Mouse (Mus musculus): ENCODE results near the gene Mettl26.
A peak's percentile ranks its signal among the peaks of the same experiment; 100 is the strongest.

Gene Mettl26

DNA sequence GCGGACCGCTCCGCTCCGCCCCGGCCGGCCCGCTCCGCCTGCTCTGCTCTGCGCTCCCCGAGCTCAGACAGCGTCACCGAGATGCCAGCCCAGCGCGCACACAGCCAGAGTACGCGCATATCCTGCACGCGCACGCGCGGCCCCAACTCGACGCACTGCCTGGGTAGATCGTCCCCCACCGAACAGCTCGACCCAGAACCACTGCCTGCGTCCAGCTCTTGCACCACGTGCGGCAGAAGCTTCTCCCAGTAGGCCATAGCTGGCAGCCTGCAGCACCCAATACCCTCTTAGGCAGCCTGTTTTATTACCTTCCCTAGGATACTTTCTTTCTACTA, 37.8 kb upstream of the Mettl26 start, which contains the start of gene Rhbdl1:
Gene Rhbdl1 (minus strand): TSS at position 220 of the 335 bp plus-strand sequence.
- peak; percentile 86 to 87 for DNase-seq (ENCODE audit: low spot score in 2 of 2)

DNA sequence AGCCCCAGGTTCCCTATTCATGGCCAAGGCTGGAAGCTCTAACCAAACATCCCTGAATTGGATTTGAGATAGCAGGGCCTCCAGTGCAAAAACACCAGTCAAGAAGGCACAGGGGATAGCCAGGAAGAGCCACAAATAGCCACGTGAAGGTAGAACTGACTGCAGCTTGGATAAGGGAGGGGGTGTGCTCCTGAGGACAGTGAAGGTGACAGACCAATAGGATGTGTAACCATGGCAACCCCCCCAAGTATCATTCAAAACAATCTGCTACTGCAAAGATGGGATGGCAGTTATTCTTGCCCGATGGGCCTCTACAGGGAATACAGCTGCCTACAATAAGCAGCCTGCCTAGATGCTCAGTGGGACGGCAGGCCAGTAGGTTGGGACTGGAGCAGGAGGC, 37.3 kb upstream of the Mettl26 start:
- no peak for DNase-seq (ENCODE audit: low spot score in 2 of 2)

DNA sequence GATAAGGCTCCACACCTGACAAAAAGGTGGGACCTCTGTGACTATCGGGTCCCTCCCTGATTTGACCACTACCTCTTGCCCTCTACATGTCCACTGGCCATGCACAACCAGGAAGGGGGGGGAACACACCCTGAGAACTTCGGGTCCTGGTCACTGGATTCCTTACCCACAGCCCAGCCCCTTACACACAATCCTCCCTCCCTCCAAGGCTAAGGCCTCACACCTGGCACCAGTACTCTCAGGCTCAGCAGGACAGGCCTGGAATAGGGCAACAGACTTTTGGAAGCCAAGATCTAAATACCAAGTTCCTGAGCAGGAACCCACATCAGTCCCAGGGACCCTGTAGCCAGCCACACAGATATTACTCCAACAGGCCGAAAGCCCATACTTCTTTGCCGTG, 36.0 kb upstream of the Mettl26 start:
- DNase-seq (ENCODE audit: low spot score in 2 of 2) = no peak

DNA sequence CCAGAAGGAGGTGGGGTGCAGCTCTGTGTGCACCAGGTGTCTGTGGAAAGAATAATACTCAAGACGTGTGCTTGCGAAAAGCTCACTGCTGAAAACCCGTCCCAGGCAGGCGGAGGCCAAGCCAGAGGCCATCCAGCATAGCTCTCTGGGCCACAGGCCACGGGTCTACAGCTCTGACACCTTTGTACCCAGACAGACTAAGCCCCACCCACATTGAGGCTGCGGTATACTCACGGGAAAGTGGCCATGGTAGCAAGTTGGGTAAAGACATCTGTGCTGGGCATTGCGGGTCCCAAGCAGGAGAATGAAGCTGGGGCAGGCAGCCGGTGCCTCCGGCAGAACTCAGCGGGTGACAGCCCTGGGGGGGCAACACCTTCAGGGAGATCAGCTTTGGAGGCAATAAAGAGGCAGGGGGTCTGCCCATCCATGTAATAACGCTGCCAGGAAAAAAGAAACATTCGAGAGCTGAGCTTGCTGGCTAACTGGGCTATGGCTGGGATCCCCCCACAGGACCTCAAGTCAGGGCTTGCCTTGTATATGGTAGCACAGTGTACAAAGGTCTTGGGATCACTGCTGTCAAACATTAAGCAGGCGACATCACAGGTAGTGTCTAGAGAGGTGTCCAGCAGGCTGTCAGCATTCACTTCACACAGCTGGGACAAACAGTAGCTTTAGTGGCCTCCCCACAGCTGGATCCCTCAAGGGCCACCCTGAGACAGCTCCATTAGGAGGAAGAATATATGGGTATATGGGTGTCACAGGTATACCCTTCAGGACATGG, 35.2 kb upstream of the Mettl26 start:
- no peak for DNase-seq (ENCODE audit: low spot score in 2 of 2)

DNA sequence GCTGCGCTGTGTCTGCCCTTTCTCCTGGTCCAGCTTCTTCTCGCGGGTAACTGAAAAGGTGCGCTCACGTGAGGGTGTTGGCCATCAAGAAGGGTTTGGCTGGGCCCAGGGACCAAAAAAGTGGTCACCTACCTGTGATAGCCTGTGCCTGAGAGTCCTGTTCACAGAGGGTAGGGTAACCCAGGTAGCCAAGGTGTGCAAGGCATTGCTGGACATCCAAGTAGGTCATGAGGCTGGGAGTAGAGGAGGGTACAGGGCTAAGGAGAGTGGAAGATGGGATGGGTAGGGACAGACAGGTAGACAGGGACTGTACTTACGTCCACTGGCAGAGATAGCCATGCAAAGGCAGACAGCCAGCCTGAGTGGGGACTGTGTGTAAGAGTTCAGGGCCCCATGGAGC, 34.4 kb upstream of the Mettl26 start:
- no peak for DNase-seq (ENCODE audit: low spot score in 2 of 2)

DNA sequence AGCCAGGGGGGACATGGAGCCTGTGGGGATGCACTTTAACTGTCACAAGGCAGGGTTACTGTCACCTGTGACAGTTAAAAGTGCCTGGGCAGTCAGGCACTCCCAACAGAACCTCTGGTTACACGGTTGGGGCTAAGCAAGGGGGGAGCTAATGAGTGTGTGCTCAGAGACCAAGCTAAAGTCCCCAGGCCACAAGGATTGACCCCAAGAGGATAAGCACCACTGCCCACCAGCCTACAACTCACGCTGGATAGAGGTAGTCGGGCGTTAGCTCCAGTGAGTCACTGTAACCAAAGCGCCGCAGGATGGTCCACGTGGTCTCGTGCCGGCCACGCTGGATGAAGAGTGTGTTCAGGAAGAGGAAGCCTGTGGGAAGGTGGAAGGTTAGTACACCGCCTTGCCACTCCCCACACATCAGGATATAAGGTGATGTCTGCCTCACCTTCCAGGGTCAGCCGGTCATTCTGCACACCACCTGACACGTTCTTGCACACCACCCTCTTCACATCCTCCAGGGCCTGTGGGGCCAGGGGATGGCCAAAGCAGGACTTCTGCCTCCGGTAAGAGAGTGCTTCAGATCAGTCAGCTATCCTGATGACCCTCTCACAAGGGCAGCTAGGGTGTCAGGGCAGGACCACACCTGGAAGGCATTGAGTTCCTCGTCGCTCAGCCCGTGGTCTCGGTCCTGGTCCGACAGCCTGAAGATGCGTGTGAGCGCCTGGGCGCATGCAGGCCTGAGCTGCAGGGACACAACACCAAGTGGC, 33.6 kb upstream of the Mettl26 start, which contains the start of gene Gm20683:
Gene Gm20683 (minus strand): TSS at position 647 of the 764 bp plus-strand sequence.
- no peak for DNase-seq (ENCODE audit: low spot score in 2 of 2)

DNA sequence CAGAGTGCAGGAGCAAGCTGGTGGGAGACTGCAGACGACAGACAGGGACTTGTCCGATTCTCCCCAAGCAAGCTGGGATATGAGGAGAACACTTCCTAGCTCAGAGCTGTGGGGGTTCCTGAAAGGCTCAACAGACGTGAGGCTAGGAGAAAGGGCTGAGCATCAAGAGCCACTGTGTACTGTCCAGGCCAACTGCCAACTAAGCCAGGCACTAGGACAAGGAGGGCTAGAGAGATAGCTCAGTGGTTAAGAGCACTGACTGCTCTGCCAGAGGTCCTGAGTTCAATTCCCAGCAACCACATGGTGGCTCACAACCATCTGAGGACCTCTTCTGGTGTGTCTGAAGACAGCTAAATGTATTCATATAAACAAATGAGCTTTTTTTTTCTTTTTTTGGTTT, 32.4 kb upstream of the Mettl26 start:
- DNase-seq (ENCODE audit: low spot score in 2 of 2) = no peak

DNA sequence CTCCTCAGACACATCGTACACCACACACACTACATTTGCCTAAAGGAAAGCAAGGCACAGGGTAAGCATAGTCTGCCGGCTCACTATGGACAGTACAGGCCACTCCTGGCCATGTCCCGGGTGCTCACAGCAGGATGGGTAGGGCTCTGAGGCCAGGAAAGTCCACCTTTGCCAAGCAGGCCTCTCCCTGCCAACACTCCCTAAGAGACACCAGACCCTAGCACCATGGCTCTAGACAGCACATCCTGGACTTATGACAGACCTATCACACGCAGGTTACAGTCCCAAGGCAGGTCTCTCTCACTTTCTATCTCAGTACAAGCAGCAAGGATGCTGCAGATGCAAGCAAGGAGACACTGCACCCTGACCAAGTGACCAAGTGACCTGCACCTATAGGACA, 31.8 kb upstream of the Mettl26 start:
- no peak for DNase-seq (ENCODE audit: low spot score in 2 of 2)

DNA sequence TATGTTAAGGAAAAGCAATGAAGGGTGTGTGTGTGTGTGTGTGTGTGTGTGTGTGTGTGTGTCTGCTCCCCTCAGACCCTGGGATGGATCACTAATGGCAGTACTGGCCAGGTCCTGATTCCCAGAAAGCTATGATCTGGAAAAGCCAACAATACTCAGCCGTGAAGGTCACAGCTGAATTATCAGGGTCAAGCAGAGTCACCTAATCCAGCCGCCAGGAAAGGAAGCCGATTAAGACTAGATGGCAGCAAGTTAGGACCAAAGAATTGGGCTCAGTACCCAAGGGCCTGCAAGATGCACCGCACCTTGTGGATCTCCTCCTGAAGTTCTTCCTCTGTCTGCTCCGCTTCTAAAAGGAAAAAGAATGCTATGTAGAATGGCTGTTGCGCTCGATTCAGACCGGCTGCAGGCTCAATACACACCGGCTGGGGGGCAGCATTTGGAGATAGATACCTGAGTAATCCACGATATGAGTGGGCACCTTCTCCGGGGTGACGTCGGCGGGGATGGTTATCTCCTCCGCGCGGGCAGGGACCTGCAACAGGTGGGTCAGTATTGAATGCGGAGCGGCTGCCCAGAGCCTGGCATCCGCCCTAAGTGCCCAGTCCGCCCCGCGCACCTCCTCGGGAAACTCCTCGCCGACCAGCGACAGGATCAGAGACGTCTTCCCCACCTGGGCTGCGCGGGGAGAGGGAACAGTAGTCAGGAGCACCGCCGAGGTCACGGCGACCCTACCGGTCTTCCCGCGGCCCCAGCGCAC, 31.1 kb upstream of the Mettl26 start:
- no peak for DNase-seq (ENCODE audit: low spot score in 2 of 2)

DNA sequence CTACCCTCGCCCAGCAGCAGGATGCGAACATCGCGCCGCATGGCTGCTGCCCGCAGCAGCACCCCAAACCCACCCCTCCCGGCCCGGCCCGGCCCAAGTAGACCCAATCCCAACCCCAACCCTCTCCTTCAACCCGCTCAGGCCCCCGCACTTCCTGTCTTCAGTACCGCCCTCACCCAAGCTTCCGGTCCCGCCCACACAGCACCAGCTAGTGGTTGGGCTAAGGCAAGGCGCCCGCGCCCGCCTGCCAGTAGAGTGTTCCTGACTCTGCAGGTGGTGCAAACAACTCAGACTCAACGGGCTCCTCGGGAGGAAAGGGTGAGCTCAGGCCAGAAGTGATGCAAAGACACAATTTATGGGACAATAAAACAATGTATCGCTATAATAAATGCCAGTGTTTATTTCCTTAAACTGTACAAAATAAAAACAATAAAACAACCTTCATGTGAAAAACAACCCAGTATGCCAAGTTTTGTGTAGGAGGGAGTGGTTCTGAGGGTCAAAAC, 30.4 kb upstream of the Mettl26 start, which contains the start of gene Rhot2:
Gene Rhot2 (minus strand): TSS at position 456 of the 506 bp plus-strand sequence.
- DNase-seq (ENCODE audit: low spot score in 2 of 2) = peak; percentile 93 to 94

DNA sequence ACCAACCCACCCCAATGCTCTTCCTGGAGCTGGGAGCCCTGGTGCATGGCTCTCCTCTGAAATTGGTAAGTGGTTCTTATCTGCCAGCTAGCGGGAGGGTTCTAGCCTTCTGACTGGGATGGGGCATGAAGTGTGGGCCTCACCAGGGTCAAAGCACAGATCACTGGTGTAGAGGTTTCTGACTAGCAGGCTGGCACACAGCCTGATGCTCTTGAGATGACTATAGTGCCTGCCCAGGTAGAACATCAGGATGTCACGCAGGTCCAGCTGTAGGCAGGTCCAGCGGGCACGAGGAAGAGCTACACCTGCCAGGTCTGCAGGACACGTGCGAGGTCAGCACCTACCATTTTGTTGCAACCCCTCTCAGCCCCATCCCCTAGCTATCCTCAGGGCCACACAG, 14.6 kb upstream of the Mettl26 start:
- no peak for DNase-seq (ENCODE audit: low spot score in 2 of 2)

DNA sequence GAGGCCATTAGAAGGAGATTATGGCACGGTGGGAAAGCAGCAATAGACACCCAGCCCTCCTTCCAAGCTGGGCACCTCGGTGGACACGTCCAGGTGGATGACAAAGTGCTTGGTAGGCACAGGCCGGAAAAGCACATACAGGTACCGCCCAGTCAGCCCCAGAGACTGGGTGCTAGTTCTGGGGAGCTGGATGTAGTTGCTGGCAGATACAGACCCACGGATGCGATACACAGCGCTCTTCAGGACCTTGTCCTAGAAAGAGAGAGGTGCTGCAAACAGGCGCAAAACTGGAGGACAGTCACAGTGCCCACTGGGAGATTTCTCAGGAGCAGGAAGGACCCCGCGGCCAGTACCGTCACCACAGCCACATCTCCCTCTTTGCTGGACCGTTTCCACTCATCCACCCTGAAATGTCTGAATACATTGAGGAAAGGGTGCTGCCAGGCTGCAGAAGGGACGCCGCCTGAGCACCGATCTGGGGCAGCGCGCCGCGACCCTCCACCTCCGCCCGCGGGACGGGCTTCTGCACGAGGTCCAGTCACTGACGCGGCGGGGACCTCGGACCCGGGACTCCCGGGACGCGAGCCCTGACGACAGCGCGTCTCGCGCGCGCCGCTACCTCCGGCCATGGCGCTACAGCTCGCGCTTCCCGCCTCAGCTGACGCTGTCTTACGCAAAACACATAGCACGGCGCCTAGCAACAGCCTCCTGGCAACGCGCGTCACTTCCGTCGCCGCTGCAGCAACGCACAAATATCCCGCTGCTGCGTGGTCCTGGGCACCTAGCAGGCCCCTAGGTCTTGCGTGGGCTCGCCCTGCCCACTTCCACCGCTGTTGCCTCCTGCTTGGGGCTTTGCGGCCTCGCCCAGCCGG, 13.8 kb upstream of the Mettl26 start, which contains the start of gene Wdr90:
Gene Wdr90 (minus strand): TSS at position 670 of the 872 bp plus-strand sequence.
- peak; percentile 94 to 95 for DNase-seq (ENCODE audit: low spot score in 2 of 2)

DNA sequence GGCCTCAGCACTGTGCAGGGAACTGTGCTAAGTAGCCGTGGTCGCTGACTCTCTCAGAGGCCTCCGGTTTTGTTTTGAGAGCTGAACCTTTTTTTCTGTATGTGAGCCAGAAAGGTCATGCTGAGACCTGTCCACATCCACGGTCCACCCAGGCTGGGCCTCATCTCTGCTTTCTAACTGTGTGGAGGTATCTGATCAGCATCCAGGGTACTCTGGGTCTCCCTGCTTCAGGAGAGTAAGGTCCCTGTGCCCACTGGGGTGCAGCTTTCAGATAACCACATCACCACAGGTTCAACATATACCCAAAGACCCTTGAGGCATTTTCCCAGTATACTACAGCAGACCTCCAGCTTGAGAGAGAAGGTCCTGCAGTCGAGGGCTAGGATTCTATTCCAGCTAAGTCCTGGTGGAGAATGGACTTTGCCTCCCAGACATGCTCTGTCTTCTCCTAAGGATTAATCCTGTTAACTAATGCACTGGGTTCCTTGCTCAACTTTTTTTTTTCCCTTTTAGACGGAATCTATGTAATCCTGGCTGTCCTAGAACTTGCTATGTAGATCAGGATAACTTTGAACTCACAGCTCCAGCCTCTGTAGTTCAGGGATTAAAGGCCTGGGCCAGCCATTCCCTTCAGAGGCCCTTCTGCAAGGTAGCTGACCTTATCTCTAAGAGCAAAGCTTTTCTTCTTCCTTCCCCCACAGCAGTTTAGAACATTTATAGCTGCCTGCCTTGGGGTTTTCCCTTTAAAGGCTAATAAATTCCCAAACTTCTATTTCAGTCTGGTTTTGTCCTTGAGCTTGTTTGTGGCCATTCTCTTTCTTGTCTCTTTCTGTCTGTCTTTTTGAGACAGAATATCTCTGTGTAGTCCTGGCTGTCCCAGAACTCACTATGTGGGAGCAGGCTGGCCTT, 12.9 kb upstream of the Mettl26 start:
- DNase-seq (ENCODE audit: low spot score in 2 of 2) = no peak

DNA sequence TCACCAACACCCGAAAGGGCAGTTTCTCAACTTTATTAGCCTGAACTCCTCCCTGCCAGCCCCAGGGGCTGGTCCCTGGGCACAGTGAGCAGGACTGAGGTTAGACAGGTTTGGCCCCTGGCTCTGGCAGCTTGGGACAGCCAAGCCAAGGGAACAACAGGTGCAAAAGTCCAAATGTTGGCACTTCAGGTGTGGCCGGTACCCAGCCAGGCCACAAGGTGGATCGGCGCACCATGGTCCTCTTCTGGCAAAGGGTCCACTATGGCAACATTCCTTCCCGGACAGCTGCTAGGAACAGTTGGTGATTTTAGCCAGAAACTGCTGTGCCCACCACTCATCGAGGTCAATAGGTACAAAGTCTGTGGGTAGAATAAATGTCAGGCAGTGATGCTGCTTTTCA, 11.2 kb upstream of the Mettl26 start:
- no peak for DNase-seq (ENCODE audit: low spot score in 2 of 2)

DNA sequence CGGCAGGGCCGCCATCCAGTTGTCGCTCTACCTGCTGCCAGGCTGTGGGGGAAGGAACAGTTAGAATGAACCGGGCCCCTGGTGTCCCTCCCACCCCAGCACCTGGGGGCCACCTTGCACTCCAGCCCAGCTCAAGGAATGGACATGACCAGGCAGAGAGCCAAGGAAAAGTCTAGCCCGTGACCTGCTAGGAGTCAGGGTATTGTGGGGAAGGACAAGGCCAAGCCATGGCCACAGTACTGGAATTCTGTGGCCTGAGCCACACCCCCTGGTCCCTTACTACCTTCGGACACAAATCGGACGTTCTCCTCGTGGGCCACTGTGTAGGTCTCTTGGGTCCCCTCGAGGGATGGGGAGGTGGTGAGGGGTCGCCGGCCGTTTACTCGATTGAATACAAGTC, 10.6 kb upstream of the Mettl26 start:
- no peak for DNase-seq (ENCODE audit: low spot score in 2 of 2)

DNA sequence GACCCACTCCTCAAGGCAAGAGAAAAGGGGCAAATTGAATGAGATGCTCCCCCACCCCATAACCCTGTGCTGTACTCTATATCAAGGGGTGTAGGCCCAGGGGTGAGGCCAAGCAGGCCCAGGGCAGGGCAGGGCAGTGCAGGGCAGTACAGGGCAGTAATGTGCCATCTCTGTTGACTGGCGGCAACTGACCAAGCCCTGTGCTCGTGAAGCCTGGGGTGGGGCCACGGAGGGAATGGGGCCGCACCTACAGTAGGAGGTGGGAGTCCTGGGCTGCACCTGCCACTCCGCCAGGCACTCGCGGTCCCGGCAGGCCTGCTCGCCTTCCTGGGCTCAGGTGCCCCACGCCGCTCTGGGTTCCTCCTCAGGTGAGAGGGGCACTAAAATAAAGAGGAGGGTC, 9.6 kb upstream of the Mettl26 start:
- no peak for DNase-seq (ENCODE audit: low spot score in 2 of 2)

DNA sequence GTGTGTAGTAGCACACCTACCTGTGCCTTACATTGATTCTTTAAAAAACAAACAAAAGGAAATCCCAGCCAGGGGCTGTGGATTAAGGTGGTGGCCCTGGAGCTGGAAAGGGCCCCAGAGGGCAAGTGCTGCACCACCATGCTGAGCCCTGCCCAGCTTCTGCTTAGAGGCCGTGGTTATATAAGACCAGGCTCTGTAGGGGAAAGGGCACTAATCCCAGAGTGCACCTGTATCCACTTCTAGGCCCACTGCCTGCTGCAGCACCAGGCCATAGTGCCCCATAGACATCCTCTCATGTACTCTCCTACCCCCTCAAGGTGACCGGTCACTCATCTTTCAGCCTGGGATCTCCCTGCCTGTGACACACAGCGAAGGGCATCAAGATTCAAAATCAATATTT, 8.7 kb upstream of the Mettl26 start:
- DNase-seq (ENCODE audit: low spot score in 2 of 2) = no peak

DNA sequence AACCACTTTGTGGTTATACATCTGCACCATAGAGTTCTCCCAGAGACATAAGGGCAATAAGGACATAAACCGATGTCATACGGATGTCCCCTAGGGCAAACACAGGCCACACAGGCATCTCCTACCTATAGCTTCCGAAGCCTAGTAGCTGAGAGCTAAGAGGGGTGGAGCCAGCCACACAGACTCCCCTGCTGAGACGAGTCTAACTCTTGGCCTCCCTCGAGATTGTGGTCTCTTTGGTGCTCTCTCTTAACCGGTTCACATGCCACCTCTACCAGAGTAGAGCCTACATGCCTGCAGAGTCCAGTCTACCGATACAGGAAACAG, 7.4 kb upstream of the Mettl26 start:
- DNase-seq (ENCODE audit: low spot score in 2 of 2) = no peak

DNA sequence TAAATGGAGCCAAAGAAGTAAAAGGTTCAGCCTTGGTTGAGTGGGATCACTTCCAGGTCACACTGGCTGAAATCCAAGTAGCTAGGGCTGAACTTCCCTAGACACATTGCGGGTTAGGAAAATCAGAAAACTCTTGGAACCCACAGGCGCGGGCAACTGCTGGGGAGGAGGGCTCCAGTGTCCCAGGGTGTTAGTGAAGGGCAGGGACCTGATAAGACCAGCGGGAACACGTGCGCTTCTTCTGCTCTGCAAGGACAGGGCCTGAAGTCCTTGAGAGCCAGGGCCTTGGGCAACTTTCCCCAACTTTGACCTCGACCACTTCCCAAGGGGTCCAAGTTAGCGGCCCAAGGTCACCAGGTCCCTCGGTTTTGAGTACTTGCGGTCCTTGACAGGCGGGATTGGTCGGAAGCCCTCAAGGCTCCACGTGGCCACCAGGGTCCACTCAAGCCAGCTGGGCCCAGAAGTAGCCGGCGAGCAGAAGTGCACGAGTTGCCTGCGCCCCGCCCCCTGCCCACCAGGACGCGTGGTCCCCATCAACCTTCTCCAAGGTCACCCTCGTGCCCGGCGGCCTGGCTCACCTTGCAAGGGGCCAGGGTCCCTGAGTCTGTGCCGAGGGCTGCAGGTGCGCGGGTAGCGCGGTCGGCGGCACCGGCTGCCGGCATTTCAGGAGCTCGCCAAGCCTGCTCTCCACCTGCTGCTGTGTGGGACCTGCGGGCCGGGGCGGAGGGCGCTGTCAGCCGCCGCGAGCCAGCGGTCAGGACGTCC, 6.9 kb upstream of the Mettl26 start:
- no peak for DNase-seq (ENCODE audit: low spot score in 2 of 2)
